Mouse (Mus musculus): ENCODE data around the gene Gbp5. TPM values are rescaled to one million over a fixed set of nuclear protein-coding genes. Genes with fewer than 3 reads are reported as not detected.
A peak's percentile ranks its signal among the peaks of the same experiment; 100 is the strongest.

Gbp5 gene
- 0.10 and 0.11 TPM in 2 replicates for polyA plus RNA-seq (2012; rRNA removed)

DNA sequence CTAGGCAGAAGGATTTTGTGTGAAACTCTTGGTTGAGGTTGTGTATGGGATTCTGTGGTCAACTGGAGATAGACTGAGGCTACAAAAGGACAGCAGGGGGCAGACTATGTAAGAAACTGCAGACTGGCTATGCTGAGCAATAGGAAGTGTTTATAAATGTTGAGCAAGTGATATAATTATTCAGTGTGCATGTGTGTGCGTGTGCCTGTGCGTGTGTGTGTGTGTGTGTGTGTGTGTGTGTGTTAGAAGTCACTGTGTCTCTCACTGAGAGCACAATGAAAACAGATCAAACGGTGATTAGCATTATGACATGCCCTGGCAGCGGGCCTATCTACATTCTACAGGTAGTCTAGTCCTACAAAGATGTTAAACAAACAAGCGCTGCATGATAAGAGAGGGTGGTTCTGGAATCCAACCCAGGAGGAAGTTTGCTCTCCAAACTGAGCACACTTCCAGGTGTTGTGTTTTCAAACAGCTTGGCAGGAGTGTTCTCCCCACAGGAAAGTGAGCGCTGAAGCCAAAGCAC is at the start of gene Gbp5:
Gene Gbp5, plus strand, starts transcription at position 443 of the 526 bp plus-strand sequence.
- TF ChIP-seq POLR2A (IDR thresholded peaks at IDR 0.05; ENCODE audit: borderline replicate concordance, extremely low read depth, insufficient read depth, insufficient read length, poor library complexity, severe bottlenecking) (no peak), CTCF (IDR thresholded peaks at IDR 0.05; ENCODE audit: borderline replicate concordance, extremely low read depth, insufficient read depth, insufficient read length) (peak; percentile 41; the same call in 1 of the 2 replicates)

DNA sequence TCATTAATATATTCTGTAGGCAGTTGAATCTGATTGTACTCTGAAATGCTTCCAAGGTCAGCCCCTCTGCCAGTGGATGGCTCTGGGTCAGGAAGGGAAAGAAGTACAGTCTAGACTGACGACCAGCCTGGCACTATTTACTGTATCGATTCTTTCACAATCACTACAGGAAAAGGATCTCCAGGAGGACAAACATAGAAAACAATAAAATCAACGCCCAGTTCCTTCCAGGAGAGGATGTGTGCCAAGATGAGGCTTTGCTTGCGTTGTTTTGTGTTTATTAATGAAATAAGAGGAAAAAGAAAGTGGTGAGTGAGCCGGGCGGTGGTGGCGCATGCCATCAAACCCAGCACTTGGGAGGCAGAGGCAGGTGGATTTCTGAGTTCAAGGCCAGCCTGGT is 39.6 kb upstream of the Gbp5 start:
- TF ChIP-seq CTCF (IDR thresholded peaks at IDR 0.05; ENCODE audit: borderline replicate concordance, extremely low read depth, insufficient read depth, insufficient read length) (no peak), POLR2A (IDR thresholded peaks at IDR 0.05; ENCODE audit: borderline replicate concordance, extremely low read depth, insufficient read depth, insufficient read length, poor library complexity, severe bottlenecking) (no peak)
- no peak for DNase-seq (ENCODE audit: low read depth)

More for the DNA sequence above, at the start of gene Gbp5:
- DNase-seq (ENCODE audit: low read depth): peak; percentile 57

- TF ChIP-seq CTCF (IDR thresholded peaks at IDR 0.05; ENCODE audit: borderline replicate concordance, extremely low read depth, insufficient read depth, insufficient read length) (no peak), POLR2A (IDR thresholded peaks at IDR 0.05; ENCODE audit: borderline replicate concordance, extremely low read depth, insufficient read depth, insufficient read length, poor library complexity, severe bottlenecking) (no peak)
Measured at GRCm38 (mm10) chr3:142459241-142459640, 34.5 kb upstream of the Gbp5 start.

GRCm38 (mm10) chr3:142462764-142463751 is 30.7 kb upstream of the Gbp5 start:
- peak; percentile 39 for DNase-seq (ENCODE audit: low read depth)
- no peak for TF ChIP-seq POLR2A (IDR thresholded peaks at IDR 0.05; ENCODE audit: borderline replicate concordance, extremely low read depth, insufficient read depth, insufficient read length, poor library complexity, severe bottlenecking)
- no peak for TF ChIP-seq CTCF (IDR thresholded peaks at IDR 0.05; ENCODE audit: borderline replicate concordance, extremely low read depth, insufficient read depth, insufficient read length)

More at GRCm38 (mm10) chr3:142459241-142459640, 34.5 kb upstream of the Gbp5 start:
- no peak for DNase-seq (ENCODE audit: low read depth)

DNA sequence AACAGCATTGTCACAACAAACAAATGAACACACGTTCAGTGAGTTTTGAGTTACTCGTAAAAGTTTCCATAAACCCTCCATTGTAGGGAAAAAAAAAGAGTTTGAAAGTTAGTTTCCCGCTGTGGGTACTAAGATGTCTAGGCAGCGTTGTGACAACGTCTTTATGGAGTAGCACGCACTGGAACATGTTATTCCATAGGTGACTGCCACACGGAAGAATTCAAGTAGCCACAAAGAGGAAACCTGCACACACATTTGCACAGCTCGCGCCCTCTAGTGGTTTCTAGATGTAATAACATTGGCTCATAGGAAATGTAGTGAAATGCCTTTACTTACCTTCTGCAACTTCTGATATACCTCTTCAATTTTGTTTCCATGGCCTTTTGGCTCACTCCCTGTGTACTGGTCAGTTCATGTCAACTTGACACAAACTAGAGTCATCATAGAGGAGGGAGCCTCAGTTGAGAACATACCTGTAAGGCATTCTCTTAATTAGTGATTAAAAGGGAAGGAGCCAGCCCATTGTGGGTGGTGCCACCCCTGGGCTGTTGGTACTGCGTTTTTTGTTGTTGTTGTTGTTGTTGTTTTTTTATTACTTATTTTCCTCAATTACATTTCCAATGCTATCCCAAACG is 19.3 kb upstream of the Gbp5 start:
- DNase-seq (ENCODE audit: low read depth): peak; percentile 64
- TF ChIP-seq POLR2A (IDR thresholded peaks at IDR 0.05; ENCODE audit: borderline replicate concordance, extremely low read depth, insufficient read depth, insufficient read length, poor library complexity, severe bottlenecking): no peak
- peak; percentile 76; the same call in 1 of the 2 replicates for TF ChIP-seq CTCF (IDR thresholded peaks at IDR 0.05; ENCODE audit: borderline replicate concordance, extremely low read depth, insufficient read depth, insufficient read length)

DNA sequence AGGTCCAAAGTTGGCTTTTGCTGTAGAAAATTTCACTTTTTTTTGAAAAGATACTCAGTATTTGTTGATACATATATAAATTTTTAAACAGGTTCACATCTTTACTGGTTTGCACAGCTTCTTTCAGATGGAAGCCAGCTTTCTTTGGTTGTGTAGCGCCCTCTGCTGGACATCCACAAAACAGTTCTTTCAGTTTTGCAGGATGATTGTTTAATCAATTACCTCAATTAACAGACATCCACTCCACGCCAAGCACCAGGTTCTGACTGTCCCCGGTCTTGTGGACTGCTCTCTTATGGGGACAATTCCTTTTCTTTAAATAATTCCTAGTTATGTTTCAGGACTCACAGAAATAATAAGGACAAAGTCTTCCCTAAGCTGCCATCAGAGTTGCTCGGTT is 17.9 kb upstream of the Gbp5 start:
- TF ChIP-seq POLR2A (IDR thresholded peaks at IDR 0.05; ENCODE audit: borderline replicate concordance, extremely low read depth, insufficient read depth, insufficient read length, poor library complexity, severe bottlenecking) (no peak), CTCF (IDR thresholded peaks at IDR 0.05; ENCODE audit: borderline replicate concordance, extremely low read depth, insufficient read depth, insufficient read length) (peak; percentile 73; the same call in 1 of the 2 replicates)
- DNase-seq (ENCODE audit: low read depth): peak; percentile 81

- TF ChIP-seq CTCF (IDR thresholded peaks at IDR 0.05; ENCODE audit: borderline replicate concordance, extremely low read depth, insufficient read depth, insufficient read length) (no peak), POLR2A (IDR thresholded peaks at IDR 0.05; ENCODE audit: borderline replicate concordance, extremely low read depth, insufficient read depth, insufficient read length, poor library complexity, severe bottlenecking) (no peak)
- no peak for DNase-seq (ENCODE audit: low read depth)
Measured at GRCm38 (mm10) chr3:142477866-142478265, 15.9 kb upstream of the Gbp5 start.

GRCm38 (mm10) chr3:142478360-142478759 is 15.4 kb upstream of the Gbp5 start:
- DNase-seq (ENCODE audit: low read depth): no peak
- TF ChIP-seq CTCF (IDR thresholded peaks at IDR 0.05; ENCODE audit: borderline replicate concordance, extremely low read depth, insufficient read depth, insufficient read length) (no peak), POLR2A (IDR thresholded peaks at IDR 0.05; ENCODE audit: borderline replicate concordance, extremely low read depth, insufficient read depth, insufficient read length, poor library complexity, severe bottlenecking) (no peak)

DNA sequence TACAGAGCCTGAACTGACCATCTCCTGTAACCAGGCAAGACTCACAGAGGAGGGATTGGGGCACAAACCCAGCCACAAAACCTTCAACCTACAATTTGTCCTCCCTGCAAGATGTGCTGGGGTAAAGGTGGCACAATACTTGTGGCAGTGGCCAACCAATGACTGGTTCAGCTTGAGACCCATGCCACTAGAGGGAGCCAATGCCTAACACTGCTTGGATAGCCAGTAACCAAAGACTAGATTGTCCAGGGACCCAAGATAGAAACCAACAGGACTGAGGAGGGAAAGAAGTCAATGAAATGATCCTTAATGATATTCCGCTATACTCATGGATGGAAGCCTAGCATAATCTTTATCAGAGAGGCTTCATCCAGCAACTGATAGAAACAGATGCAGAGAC is 3.3 kb upstream of the Gbp5 start:
- DNase-seq (ENCODE audit: low read depth): peak; percentile 84
- TF ChIP-seq POLR2A (IDR thresholded peaks at IDR 0.05; ENCODE audit: borderline replicate concordance, extremely low read depth, insufficient read depth, insufficient read length, poor library complexity, severe bottlenecking) (no peak), CTCF (IDR thresholded peaks at IDR 0.05; ENCODE audit: borderline replicate concordance, extremely low read depth, insufficient read depth, insufficient read length) (peak; percentile 81)

DNA sequence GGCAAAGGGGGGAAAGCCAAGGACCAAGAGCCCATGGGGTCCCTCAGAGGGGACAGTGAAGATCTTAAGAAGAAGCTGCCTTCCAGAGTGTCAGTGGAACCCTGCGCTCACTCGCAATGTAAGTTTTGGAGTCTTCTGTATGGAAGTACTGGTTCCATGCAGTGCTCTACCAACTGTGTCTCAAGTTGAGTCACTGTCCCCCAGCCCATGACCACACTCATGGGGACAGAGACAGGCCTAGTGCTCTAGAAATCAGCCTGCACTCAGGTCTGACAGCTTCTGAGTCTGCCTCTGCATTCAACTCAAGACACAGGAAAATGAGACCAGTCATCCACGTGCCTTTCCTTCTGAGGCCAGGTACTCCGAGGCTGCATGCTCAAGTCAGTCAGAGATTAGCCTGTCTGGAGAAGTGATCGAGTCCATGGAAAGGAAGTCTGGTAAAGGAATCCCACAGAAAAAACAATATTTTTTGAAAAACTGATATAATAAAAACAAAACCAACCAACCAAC is 1.4 kb downstream of the Gbp5 start:
- no peak for DNase-seq (ENCODE audit: low read depth)
- TF ChIP-seq POLR2A (IDR thresholded peaks at IDR 0.05; ENCODE audit: borderline replicate concordance, extremely low read depth, insufficient read depth, insufficient read length, poor library complexity, severe bottlenecking) (no peak), CTCF (IDR thresholded peaks at IDR 0.05; ENCODE audit: borderline replicate concordance, extremely low read depth, insufficient read depth, insufficient read length) (no peak)
